Mouse (Mus musculus): ENCODE results near the gene Ppox.
A peak's percentile ranks its signal among the peaks of the same experiment; 100 is the strongest.
"Not testable (repeated sequence)": the region's sequence is repeated elsewhere in the genome, so short reads cannot be mapped to it uniquely, and the experiment has no call there.

Gene Ppox

DNA sequence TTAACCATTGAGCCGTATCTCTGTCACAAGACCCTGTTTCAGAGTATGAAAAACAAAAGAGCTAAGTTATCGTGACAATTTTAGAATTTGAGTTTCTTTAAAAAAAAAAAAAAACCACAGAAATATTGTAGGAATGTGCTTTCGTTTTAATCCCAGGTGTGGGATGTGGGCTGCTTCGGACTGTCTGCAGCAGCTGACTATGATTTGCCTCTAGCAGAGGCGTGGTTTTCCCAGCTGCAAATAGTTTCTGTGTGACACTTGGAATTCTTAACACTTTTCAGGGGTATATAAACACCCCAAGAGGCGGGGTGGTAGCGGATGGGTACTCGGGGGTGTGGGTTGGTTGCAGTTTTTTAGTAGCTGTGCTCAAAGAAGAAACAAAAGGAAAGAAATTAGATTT, 35.6 kb downstream of the Ppox start:
- no peak for DNase-seq (ENCODE audit: inconsistent ontology term)

DNA sequence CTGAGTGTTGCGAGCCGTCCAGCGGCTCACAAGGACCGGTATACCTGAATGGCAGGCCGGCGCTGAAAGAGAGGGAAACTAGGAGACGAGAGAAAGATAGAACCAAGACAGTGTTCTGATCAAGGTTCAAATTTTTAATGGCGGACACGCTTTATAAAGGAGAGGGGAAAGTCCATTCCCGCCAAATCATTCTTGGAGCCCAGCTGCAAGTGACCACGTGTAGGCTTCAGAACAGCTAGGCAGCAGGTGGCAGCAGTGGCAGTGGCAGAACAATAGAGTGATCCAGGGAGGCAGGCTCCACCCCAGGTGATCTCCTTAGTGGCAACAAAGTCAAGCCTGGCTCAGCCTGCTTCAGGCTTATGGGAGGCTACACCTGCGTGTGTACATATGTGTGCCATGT, 39.0 kb downstream of the Ppox start:
- DNase-seq (ENCODE audit: inconsistent ontology term), result not testable (repeated sequence)

DNA sequence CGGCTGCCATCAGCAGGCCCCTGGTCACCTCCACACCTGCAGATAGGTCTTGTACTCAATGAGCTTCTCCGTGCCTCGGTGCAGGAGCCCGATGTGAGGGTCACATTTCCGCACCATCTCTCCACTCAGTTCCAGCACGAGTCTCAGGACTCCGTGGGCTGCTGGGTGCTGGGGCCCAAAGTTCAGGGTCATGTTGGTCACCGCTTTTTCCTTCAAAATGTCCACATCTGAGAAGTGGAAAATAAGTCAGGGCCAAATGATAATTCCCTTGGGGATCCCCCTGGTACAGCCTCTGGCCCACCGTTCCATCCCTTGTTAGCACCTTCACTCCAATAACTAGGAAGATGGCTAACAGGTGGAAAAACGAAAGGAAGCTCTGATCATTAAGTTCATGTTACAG, 40.1 kb downstream of the Ppox start:
- no peak for DNase-seq (ENCODE audit: inconsistent ontology term)

DNA sequence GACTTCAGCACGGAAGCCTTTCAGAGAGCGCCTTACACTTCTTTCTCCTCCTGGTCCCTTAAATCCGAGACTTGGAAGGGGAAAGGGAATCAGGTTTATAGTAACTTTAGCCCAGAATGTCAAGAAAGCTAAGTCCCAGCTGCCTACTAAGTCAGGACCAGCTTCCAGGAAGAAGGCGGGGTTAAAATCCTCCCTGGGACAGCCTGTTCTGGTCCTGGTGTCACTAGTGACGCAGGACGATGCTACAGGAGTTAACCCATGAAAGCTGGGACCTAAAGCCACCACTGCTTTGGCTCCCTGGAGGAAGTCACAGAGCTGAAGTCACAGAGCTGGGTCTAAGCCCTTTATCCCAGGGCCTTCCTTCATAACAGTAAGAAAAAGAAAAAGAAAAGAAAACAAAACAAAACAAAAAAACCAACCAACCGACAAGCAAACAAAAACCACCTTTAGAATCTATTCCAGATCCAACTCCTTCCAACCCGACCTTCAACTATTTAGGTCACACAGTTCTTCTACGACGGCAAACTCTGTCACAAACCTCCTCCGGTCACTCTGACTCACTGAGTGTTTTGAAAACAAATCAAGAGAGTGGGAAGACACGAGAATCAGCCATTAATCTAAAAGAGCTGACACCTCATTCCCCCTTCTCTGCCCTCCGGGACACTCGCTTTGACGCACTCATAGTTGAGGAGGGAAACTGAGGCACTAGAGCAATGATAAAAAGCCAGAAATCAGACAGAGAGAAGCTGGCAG, 40.8 kb downstream of the Ppox start:
- DNase-seq (ENCODE audit: inconsistent ontology term), result no peak

DNA sequence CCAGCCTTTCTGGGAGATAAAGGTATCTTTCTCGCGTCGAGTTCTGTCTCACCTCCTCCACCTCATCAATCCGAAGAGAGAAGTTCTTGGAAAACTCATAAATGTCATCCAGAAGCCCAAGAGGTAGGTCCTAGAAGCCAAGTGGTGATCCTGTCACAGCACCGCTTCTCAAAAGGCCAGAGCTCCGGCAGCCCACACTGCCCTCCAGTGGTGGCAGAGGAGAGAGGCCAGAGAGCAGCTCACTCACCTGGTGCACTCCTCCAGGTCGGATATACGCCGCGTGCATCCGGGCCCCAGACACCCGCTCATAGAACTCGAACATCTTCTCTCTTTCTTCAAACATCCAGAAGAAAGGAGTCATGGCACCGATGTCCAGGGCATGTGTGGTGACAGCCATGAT, 42.5 kb downstream of the Ppox start:
- no peak for DNase-seq (ENCODE audit: inconsistent ontology term)

DNA sequence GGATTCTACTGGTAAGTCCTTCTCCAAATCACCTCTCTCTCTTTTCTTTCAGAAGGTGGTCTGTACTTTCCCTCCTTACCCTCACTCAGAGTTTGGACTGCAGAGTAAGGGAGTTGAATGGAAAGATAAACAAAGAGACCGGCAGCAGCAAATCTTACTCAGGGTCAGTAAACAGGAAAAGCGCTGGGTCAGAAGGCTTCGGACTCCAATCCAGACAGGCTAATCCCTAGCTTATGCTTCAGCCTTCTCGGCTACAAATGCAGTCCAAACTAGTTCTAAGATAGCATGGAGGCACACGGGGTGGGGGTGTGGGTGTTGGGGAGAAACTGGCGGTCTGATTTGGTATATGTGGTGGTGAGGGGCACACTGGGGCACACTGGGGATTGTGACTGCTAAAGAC, 43.5 kb downstream of the Ppox start:
- DNase-seq (ENCODE audit: inconsistent ontology term), result no peak

DNA sequence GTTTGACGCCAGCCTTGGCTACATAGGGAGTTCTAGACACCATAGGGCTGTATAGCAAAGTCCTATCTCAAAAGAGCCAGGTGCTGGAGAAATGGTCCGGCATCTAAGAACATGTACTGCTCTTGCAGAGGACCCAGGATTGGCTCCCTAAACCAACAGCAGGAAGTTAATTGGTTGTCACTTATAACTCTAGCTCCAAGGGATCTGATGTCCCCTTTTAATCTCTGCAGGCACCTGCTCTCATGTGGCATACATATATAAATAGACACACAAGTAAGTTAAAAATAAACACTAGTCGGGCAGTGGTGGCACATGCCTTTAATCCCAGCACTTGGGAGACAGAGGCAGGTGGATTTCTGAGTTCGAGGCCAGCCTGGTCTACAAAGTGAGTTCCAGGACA, 45.2 kb downstream of the Ppox start:
- DNase-seq (ENCODE audit: inconsistent ontology term), result no peak

DNA sequence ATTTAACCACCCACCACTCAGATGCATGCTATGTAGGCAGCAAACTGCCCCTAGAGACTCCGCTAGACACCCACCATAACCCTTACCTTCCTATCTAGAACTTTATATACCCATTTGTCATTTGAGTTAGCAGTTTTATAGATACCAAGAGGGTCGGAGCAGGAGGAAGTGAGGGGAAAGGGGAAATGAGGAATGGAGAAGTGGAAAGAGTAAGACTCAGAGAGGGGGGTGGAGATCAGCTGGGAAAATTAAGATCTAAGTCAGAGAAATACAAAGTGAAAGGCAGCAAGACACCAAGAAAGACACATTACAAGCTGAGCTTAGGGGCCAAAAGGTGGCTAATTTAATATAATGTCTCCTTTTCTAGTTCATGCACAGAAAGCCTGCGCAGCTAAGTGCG, 46.4 kb downstream of the Ppox start:
- no peak for DNase-seq (ENCODE audit: inconsistent ontology term)

DNA sequence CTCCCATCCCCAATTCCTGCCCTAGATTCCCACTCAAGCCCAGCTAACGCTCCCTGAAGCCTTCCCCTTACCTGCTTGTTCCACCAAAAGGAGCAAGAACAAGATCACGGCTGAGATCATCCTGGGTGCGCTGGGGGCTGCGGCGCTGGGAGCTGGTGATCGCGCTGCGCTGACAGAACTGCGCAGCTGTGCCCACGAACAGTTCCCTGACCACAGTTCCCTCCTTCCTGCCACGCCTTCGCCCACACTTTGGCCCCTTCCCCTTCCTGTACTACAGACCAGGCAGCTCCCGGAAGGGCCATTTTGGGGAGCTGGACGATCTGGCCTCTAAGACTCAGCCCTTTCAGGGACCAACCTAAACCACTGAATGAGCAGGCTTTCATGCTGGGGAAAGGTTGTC, 46.9 kb downstream of the Ppox start, which contains the start of gene Fcer1g:
Fcer1g (minus strand) TSS at position 240 of the 400 bp plus-strand sequence.
- no peak for DNase-seq (ENCODE audit: inconsistent ontology term)

DNA sequence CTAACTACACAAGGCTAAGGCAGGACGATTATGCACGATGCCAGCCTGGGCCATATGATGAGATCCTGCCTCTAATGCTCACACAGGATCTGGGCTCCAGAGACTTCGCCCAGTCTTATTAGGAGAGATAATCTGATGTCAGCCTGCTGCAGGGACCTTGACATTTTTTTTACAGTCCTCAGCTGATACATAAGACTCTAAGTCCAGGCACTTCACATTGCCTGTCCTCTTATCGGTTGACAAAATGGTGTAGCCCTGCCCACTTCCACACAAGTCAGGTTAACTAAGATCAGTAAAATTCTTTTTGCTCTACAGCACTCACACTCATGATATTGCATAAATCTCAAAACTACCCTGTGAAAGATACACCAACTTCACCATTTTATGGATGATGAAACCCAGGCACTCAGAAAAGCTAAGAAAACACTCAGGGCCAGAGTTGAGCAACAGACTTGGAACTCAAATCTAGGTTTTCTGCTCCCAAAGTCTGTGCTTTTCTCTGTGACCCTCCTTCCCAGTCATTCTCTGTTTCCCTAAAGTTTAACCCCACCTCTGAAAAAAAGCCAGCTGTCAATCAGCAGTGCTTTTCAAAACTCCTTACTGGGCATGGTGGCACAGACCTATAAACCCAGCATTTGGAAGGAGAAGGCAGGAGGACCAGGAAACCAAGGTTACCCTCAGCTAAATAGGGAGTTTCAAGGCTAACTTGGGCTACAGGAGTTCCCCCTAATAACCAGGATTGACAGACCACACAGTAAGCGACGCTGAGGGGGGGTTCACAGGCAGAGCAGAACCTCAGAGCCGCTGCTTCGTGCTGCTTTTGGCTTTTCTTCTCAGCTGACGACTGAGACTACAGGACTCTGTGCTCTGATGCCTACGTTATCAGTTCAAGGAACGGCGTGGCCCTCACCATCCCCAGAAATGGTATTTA, 47.9 kb downstream of the Ppox start:
- no peak for DNase-seq (ENCODE audit: inconsistent ontology term)

DNA sequence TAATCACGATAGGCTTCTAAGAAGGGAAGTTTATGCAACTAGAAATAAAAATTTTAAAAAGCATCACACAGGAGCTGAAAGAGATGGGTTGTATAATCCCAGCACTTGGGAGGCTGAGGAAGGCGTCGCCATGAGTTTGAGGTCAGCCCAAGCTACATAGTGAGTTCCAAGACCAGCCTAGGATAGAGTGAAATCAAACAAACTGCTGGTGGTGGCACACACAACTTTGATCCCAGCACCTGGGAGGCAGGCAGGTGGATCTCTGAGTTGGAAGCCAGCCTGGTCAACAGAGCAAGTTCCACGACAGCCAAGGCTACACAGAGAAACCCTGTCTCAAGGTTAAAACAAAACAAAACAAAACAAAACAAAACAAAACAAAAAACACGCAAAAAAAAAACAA, 48.6 kb downstream of the Ppox start:
- DNase-seq (ENCODE audit: inconsistent ontology term), result no peak

DNA sequence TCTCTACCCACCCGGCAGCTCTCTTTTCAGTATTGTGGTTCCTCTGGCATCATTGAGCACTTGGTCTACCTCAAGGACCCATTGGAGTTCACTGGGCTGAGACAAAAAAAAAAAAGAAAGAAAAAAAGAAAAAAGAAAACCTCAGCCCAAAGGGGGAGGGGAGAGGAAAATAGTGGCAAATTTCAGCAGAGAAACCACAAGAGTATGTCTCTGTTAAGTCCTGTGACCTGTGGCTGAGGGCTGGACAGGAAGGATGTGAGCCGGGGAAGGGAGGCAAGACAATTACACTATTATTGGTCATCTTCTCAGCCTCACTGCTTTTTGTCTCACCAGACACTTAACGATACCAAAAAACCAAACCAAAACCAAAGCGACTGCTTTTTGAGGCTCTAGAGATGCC, 49.1 kb downstream of the Ppox start:
- peak; percentile 69 for DNase-seq (ENCODE audit: inconsistent ontology term)

DNA sequence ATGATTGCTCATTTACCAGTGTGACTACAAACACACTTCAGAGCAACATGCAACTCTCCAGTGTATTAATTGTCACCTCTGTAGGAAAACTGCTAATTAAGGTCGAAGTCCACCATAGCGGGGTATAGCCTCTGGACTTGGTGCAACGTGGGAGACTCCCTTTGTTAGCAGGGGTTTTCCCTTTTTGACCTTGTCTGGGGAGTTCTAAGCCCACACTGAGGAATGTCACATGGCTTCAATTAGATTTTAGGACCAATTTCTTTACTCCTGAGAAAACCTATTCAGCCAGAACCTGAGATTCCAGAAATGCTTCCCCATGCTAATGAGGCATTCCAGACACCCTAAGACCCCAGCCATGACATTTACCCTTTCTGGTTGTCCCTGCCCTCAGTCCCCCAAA, 50.8 kb downstream of the Ppox start:
- peak; percentile 43 for DNase-seq (ENCODE audit: inconsistent ontology term)

DNA sequence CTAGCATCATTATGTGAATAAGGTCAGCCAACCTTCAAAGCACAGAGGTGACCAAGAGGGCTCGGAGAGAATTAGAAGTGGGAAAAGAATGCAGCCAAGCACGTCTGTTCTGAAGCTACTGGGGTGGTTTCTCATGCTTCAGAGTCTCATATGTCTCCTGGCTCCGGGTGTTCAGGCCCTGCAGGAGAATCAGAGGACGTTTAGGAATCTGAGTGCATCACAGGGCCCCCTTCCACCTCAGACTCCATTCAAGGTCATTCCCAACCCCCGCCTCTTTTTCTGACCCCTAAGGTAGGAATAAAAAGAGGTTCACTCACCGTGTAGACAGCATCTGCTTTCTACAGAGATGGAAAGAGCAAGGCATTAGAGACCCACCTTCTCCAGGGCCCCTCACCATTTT, 51.2 kb downstream of the Ppox start:
- DNase-seq (ENCODE audit: inconsistent ontology term), result no peak

DNA sequence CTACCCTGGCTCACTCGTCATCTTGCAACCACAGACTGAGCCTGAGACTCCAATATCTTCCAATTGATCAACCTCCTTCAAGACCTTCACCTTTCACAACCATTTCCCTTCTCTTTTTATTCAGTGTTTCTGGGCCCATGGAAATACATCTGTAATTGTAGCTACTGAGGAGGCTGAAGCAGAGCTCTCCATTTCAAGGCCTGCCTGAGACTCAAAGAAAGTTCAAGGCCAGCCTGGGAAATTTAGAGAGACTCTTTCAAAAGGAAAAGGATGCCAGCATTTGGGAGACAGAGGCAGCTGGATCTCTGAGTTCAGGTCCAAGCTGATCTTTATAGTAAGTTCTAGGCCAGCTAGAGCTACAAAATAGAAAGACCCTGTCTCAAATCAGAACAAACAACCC, 53.1 kb downstream of the Ppox start:
- DNase-seq (ENCODE audit: inconsistent ontology term), result no peak

DNA sequence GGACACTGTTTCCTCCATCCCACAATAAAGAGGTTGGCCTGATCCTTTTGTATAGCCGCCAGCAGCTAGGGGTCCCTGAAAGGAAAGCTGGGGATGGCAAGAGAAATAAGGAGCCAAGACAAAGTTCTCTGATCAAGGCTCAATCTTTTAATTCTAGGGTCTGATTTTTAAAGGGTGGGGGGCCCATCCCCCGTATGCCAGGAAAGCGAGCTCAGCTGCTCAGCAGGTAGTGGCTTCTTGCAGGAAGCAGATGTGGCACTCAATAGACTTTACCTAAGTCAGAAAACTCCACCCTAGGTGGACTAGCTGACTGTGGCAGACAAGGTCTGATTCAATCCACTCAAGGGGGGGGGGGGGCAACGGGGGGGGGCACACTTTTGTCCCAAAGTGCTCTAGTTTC, 54.2 kb downstream of the Ppox start:
- no peak for DNase-seq (ENCODE audit: inconsistent ontology term)
